Mouse (Mus musculus): Measurements from ENCODE around the gene 2610318N02Rik.

DNA sequence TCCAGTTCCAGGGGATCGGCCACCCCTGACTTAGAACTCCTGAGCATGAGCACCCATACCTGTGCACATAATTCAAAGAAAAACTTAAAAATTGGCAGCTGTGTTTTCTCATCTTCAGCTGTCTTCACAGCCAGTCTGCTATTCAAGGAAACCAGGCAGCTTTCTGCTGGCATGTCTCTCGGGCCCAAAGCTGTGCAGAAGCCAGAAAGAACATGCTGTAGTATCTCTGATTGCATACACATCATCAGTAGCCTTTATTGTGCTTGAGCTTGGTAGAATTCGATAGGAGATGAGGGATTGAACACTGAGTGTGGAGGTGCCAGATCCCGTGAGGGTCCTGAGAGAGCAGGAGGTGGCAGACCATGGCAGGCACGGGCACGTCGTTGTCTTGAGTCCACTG is 52.0 kb downstream of the 2610318N02Rik start:
- no peak for TF ChIP-seq CTCF (IDR thresholded peaks at IDR 0.05; ENCODE audit: insufficient read depth, low read length)
- no peak for TF ChIP-seq POLR2A (IDR thresholded peaks at IDR 0.05; ENCODE audit: borderline replicate concordance, extremely low read depth, low read depth, low read length)

All from lung, adult 2 months (tissue).